Mouse (Mus musculus) myocyte (in vitro differentiated cells): ENCODE results near the gene 2010300C02Rik.

Experiments used
- E2F4 ChIP-seq: IDR thresholded peaks from one replicate; pipeline ENCODE4 v1.6.1; 2011; ENCODE audit warnings: mild to moderate bottlenecking, control low read depth, moderate library complexity; ENCODE audit not compliant: insufficient read depth
- MYOD1 ChIP-seq, 3 experiments: IDR thresholded peaks; one replicate each; pipeline ENCODE4 v1.6.1; 2011; ENCODE audit warnings: control low read depth in 2 of 3, low read depth in 2 of 3, mild to moderate bottlenecking in 2 of 3, moderate library complexity in 1 of 3; ENCODE audit not compliant: insufficient read length in 2 of 3, control insufficient read depth in 1 of 3
- POLR2A ChIP-seq: IDR thresholded peaks from one replicate; pipeline ENCODE4 v1.6.1; 2011; ENCODE audit warnings: low read depth, mild to moderate bottlenecking, control low read depth, moderate library complexity; ENCODE audit not compliant: insufficient read length

DNA sequence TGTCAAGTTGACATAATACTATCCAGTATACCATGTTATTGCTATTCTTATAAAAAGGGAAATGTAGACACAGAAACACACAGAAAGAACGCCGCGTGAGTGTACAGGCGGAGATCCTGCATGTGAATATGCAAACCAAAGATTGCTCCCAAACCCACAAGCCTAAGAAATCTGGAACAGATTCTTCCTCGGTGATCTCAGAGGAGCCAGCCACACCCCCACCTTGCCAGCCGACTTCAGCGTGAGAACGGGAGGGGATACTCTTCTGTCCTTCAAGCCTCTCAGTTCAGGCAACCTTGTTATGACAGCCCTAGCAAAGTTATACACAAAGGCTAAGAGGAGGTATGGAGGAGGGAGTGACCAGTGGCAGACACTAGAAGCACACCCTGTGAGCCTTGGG, 9.5 kb upstream of the 2010300C02Rik start:
- TF ChIP-seq POLR2A (no peak), MYOD1 (IDR thresholded peaks at IDR 0.05; ENCODE audit: control insufficient read depth in 1 of 3, insufficient read length in 2 of 3, low read depth in 2 of 3) (no peak), E2F4 (no peak)
